Mouse (Mus musculus) Muller cell, postnatal 12 days (primary cell): ENCODE results near the gene Gm32717.
"Not testable (repeated sequence)": the region's sequence is repeated elsewhere in the genome, so short reads cannot be mapped to it uniquely, and the experiment has no call there.

Experiments used
- DNase-seq: peaks from one replicate; pipeline ENCODE4 v3.0.0-alpha.2; 2015; ENCODE audit errors: inconsistent ontology term

The Gm32717 gene

DNA sequence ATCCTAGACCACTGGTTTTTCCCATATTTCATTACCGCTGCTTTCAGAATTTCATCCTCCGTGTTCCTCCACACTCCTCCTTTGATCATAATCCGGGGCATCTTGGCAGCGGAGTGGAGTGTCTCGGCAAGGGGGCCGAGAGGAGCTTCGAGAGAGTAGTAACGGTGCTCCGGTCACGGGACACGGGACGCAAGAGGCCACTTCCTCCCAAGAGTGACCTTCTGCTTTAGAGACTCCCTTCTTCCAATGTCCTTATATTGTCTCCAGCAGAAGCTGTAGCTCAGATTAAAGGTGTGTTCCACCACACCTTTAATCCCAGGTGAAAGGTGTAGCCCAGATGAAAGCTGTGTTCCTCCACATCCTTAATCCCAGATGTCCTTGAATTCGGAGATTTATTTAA, at the start of gene Gm32717:
TSS of gene Gm32717 (minus strand) at position 101 of the 400 bp plus-strand sequence.
- DNase-seq, result not testable (repeated sequence)

DNA sequence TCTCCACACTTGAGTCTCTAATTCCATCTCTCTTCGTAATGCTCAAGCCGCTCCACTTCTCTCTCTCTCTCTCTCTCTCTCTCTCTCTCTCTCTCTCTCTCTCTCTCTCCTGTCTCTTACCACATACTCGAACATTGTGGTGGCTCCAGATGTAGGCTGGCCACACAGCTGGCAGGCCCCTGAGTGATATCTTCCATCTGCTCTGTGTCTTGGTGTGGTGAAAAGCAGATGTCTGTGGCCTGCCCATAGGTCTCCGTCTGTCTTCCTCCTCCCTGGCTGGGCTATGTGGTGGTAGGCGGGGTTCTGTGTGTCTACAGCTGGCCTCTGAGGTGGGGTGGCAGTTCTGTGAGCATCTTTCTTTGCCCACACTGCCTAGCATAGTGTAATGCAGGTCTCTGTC, 42.4 kb upstream of the Gm32717 start:
- not testable (repeated sequence) for DNase-seq

- DNase-seq, result not testable (repeated sequence)
Measured at GRCm38 (mm10) chr10:118282565-118282964, 42.0 kb upstream of the Gm32717 start.

GRCm38 (mm10) chr10:118278069-118278468, 37.5 kb upstream of the Gm32717 start:
- DNase-seq, result not testable (repeated sequence)

- DNase-seq, result not testable (repeated sequence)
Measured at GRCm38 (mm10) chr10:118271416-118271815, 30.8 kb upstream of the Gm32717 start.

DNA sequence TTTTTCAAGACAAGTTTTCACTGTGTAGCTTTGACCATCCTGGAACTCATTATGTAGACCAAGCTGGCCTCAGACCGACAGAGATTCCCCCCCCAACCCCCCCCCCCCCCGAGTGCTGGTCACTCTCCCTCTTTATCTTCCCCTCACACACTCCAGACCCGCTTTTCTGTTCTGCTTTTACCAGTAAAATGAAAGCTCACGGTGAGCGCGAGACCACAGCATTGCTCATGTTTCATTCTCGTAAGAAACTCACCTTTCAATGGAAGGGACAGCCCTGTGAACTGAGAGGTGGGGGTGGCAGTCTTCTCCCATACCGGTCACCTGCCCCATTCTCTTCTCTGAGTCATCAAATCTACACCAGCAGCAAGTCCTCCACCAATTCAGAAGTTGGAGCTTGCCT, 28.2 kb upstream of the Gm32717 start:
- DNase-seq, result not testable (repeated sequence)

- DNase-seq, result not testable (repeated sequence)
Measured at GRCm38 (mm10) chr10:118258388-118258787, 17.8 kb upstream of the Gm32717 start, which contains the start of gene Gm32802. Gene Gm32802, plus strand, starts transcription at chr10:118258688.

GRCm38 (mm10) chr10:118250852-118251295, 10.3 kb upstream of the Gm32717 start:
- peak; percentile 5 for DNase-seq

DNA sequence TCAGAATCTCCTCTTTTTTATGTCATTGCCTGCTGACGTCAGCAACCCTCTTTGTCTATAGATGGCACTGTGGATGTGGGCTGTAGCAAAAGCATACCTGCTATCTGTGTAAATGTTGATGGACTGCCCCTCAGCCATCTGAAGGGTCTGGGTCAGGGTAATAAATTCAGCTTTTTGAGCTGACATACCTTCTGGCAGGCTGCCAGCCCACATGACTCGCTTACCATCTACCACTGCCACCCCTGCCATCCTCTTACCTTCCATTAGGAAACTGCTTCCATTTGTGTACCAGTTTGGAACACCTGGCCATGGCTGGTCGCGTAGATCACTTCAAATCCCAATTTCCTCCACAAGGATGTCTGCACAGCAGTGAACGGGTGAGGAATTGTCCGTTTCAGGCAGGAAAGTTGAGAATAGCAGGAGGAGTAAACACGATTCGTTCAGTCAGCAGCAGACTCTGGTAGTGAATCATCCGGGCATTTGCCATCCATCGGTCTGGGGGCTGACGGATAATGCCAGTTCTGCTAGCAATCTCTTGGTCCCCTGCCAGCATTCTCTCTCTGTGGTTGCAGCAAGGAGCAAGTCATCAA, 8.5 kb upstream of the Gm32717 start:
- peak; percentile 48 for DNase-seq

DNA sequence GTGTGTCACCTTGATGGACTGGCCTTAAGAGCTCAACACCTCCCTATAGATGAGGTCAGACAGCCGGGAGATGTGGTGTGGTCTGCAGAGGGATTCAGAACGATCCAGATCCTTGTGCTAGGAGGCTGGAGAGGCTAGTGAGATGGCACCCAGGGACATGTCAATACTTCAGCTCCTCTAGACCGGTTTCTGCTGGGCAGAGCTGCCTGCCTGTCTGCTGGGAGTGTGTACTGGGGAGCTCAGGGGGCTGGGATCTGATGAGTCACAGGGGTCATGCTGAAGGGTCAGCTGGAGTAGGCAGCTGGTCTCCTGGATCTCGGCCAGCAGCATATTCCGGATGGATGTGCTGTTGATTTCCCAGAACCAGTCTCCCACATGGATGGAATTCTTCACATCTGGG, 8.0 kb downstream of the Gm32717 start:
- DNase-seq, result not testable (repeated sequence)

GRCm38 (mm10) chr10:118227629-118228028, 13.0 kb downstream of the Gm32717 start:
- DNase-seq, result not testable (repeated sequence)

GRCm38 (mm10) chr10:118215719-118216393, 24.7 kb downstream of the Gm32717 start:
- DNase-seq, result not testable (repeated sequence)

- no peak for DNase-seq
Measured at GRCm38 (mm10) chr10:118204642-118205041, 35.9 kb downstream of the Gm32717 start, which contains the start of gene Il22. Gene Il22, plus strand, starts transcription at chr10:118204942.

- peak; percentile 0 for DNase-seq
Measured at GRCm38 (mm10) chr10:118195150-118195549, 45.4 kb downstream of the Gm32717 start.
